Mouse (Mus musculus) cerebellum, adult 2 months (tissue): Measurements from ENCODE around the gene Snd1.

Source experiments
- CTCF ChIP-seq: fragments of 200-500 bp; IDR thresholded peaks from 2 replicates; pipeline ENCODE4 v1.5.1; 2011; ENCODE audit warnings: low read depth, mild to moderate bottlenecking, control low read depth, low read length, moderate library complexity, borderline replicate concordance; ENCODE audit not compliant: insufficient read depth
- POLR2A ChIP-seq: fragments of 200-500 bp; IDR thresholded peaks from 2 replicates; pipeline ENCODE4 v1.6.1; 2011; ENCODE audit warnings: low read length, control low read depth, borderline replicate concordance; ENCODE audit not compliant: insufficient read depth

DNA sequence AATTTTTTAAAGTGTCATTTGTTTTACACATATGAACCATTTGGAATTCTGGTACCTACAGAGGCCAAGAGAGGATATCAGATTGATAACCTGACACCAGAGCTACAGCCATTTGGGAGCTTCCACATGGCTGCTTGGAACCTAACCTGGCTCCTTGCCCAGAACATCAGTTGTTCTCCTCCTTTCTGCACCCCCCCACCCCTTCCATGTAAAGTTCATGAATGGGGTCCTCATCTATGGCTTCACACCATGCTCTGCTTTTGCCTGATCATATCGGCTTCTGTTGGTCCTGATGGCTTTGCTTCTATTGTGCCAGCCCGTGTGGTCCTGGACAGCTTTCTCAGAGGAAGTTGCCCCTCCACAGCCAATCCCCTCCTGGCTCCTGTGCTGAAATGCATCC, 156.0 kb downstream of the Snd1 start:
- TF ChIP-seq POLR2A, result no peak
- no peak for TF ChIP-seq CTCF
